Mouse (Mus musculus) cortical plate, adult 2 months (tissue): ENCODE results near the gene Gsto2.

Source experiments
- CTCF ChIP-seq: fragments of 200-500 bp; IDR thresholded peaks from 2 replicates; pipeline ENCODE4 v1.5.1; 2011; ENCODE audit warnings: mild to moderate bottlenecking, control low read depth, low read length; ENCODE audit not compliant: insufficient read depth; ENCODE audit errors: extremely low read depth
- POLR2A ChIP-seq: fragments of 200-500 bp; IDR thresholded peaks from 2 replicates; pipeline ENCODE4 v1.6.1; 2011; ENCODE audit warnings: mild to moderate bottlenecking, low read length, control low read depth; ENCODE audit not compliant: insufficient read depth; ENCODE audit errors: extremely low read depth

- TF ChIP-seq POLR2A (no peak), CTCF (no peak)
Measured at GRCm38 (mm10) chr19:47908961-47909371, 43.6 kb downstream of the Gsto2 start.
